Comparison of ENCODE assay signal across 19 mouse cellular contexts in the genomic region with DNA sequence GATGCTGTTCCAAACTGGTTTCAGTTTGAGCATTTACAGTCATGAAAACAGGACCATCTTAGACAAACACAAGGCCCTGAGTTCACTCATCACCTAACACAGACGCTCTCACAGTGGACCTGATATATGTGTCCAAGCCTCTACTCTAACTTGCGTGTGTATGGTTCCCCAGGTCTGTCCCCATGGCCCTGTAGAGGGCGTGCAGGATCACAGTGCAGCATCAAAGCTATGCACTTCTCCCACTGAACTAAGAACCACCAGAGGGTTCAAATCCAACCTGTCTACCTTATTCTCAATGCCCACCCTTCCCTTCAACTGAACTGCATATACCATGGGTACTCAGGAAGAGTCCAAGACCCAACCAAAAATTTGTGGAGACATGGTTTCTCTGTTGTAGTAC.
A peak's percentile ranks its signal among the peaks of the same experiment; 100 is the strongest.
DNase-seq lines count a peak whose midpoint lies in the region; ATAC-seq and TF ChIP-seq lines count a peak whose summit lies in the region.
"Had no signal": no experiment of that assay in that cellular context is flagged by ENCODE, and none has a peak within 500 bp of the region (broad histone marks: within the 10 kb centered on the region; RNA-seq: fewer than 3 reads in every experiment).

No protein-coding gene starts in this region.

- no peaks in the 10 kb centered on the region for H3K9me3 ChIP-seq in MEL (replicated peaks; ENCODE audit: insufficient read depth, low read length)
- no peaks in the 10 kb centered on the region for H3K9me3 ChIP-seq in embryonic facial prominence, embryonic 10.5 days
- H3K9me3 ChIP-seq: hindbrain, embryonic 12.5 days; limb, embryonic 12.5 days; liver, embryonic 15.5 days had no signal

- DNase-seq in frontal cortex, postnatal 36 days (ENCODE audit: low spot score in 2 of 2): no peak
- DNase-seq in left cerebral cortex, adult 2 months (ENCODE audit: extremely low spot score in 1 of 2, low spot score in 2 of 2): no peak
- no peak for DNase-seq in left cerebral cortex, postnatal 4 days
- no peak for DNase-seq in MEL (ENCODE audit: low read depth, low spot score)
- DNase-seq in adrenal gland, adult 18-20 months (ENCODE audit: low spot score in 2 of 2): no peak
- no peak for DNase-seq in embryonic facial prominence, embryonic 10.5 days (ENCODE audit: low spot score)
- DNase-seq: adrenal gland, postnatal 14 days; gastrocnemius, postnatal 36 days; heart, postnatal 10 days; kidney, adult 9 months; kidney, postnatal 25 days; retina, postnatal 1 day; thymus, postnatal 14 days had no signal

- H3K27ac ChIP-seq in left cerebral cortex, adult 2 months: peak overlapping the region; percentile 72
- H3K27ac ChIP-seq in MEL (ENCODE audit: control insufficient read depth, low read depth, low read length): no peak overlapping the region
- no peak overlapping the region for H3K27ac ChIP-seq in embryonic facial prominence, embryonic 10.5 days (replicated peaks)
- H3K27ac ChIP-seq: hindbrain, embryonic 12.5 days; limb, embryonic 12.5 days; liver, embryonic 15.5 days had no signal

- no peak overlapping the region for H3ac ChIP-seq in myocyte (ENCODE audit: control insufficient read depth, insufficient read length)

- no peaks in the 10 kb centered on the region for H3K4me1 ChIP-seq in MEL (ENCODE audit: control insufficient read depth in 1 of 2, insufficient read depth in 2 of 2, low read length in 2 of 2)
- peaks cover 22% of the 10 kb centered on the region for H3K4me1 ChIP-seq in embryonic facial prominence, embryonic 10.5 days

- TF ChIP-seq CTCF in left cerebral cortex, adult 2 months (IDR thresholded peaks at IDR 0.05): no peak; the same call in 1 of the 2 replicates
- TF ChIP-seq CTCF in MEL (IDR thresholded peaks at IDR 0.05 in 2 of 3, conservative IDR thresholded peaks at IDR 0.05 in 1 of 3; ENCODE audit: control insufficient read depth in 1 of 3, insufficient read depth in 1 of 3, low read depth in 2 of 3, low read length in 3 of 3, poor library complexity in 1 of 3, severe bottlenecking in 1 of 3): peak in 2 of 3 experiments; percentile 17 to 25; a peak in 2 of 6 replicates

- H3K9ac ChIP-seq in MEL (ENCODE audit: control insufficient read depth, low read depth, low read length, poor library complexity, severe bottlenecking): no peak overlapping the region
- H3K9ac ChIP-seq: hindbrain, embryonic 12.5 days; limb, embryonic 12.5 days; liver, embryonic 15.5 days had no signal

- no peak; the same call in 1 of the 2 replicates for TF ChIP-seq RAD21 in MEL (IDR thresholded peaks at IDR 0.05; ENCODE audit: low read depth, low read length)

- ATAC-seq in frontal cortex, adult (ENCODE audit: low TSS enrichment): 0 out of 2 replicates have a peak, but pooled peaks have one; percentile 0
- ATAC-seq: midbrain, embryonic 16.5 days had no signal

- no peaks in the 10 kb centered on the region for H3K27me3 ChIP-seq in MEL (ENCODE audit: control insufficient read depth in 1 of 2, insufficient read depth in 2 of 2, low read length in 2 of 2)
- no peaks in the 10 kb centered on the region for H3K27me3 ChIP-seq in myocyte (ENCODE audit: control insufficient read depth, insufficient read depth, insufficient read length)
- no peaks in the 10 kb centered on the region for H3K27me3 ChIP-seq in embryonic facial prominence, embryonic 10.5 days (replicated peaks; ENCODE audit: low read depth, poor library complexity, severe bottlenecking)
- H3K27me3 ChIP-seq: hindbrain, embryonic 12.5 days; limb, embryonic 12.5 days; liver, embryonic 15.5 days had no signal

- no peak for TF ChIP-seq EP300 in MEL (IDR thresholded peaks at IDR 0.05; ENCODE audit: low read depth in 1 of 2, low read length in 2 of 2)

- H3K36me3 ChIP-seq in MEL (ENCODE audit: control insufficient read depth in 1 of 2, insufficient read depth in 2 of 2, low read length in 2 of 2) (peaks cover 0 to 11% of the 10 kb centered on the region in 2 experiments; a peak in 2 of 4 replicates), myocyte (ENCODE audit: control insufficient read depth, insufficient read depth) (peaks cover 15% of the 10 kb centered on the region)
- H3K36me3 ChIP-seq in embryonic facial prominence, embryonic 10.5 days (replicated peaks): peaks cover 72% of the 10 kb centered on the region

- intact Hi-C loops in left cerebral cortex, adult 2 months (cut with DNase I): no loop called here
- intact Hi-C loops in left cerebral cortex, postnatal 4 days (cut with DNase I): no loop called here

- H3K4me3 ChIP-seq in left cerebral cortex, adult 2 months: no peak overlapping the region
- H3K4me3 ChIP-seq in MEL (ENCODE audit: control insufficient read depth in 1 of 2, insufficient read depth in 1 of 2, low read depth in 2 of 2, low read length in 2 of 2) (no peak overlapping the region), myocyte (no peak overlapping the region)
- no peak overlapping the region for H3K4me3 ChIP-seq in embryonic facial prominence, embryonic 10.5 days
- H3K4me3 ChIP-seq: hindbrain, embryonic 12.5 days; limb, embryonic 12.5 days; liver, embryonic 15.5 days had no signal

- 89% methylated on average over 3 of the region's 3 CpGs for WGBS in embryonic facial prominence, embryonic 10.5 days

- peak overlapping the region; percentile 55 for H3K4me2 ChIP-seq in myocyte (ENCODE audit: low read depth)
- H3K4me2 ChIP-seq: hindbrain, embryonic 12.5 days; limb, embryonic 12.5 days; liver, embryonic 15.5 days had no signal

- H3K79me2 ChIP-seq in MEL (ENCODE audit: control insufficient read depth, insufficient read depth, low read length, poor library complexity) (0 out of 2 replicates have a peak, but pooled peaks cover 1% of the 10 kb centered on the region), myocyte (ENCODE audit: control insufficient read depth, insufficient read depth) (peaks cover 6% of the 10 kb centered on the region)

- TF ChIP-seq POLR2A in MEL (IDR thresholded peaks at IDR 0.05; ENCODE audit: control insufficient read depth in 1 of 2, insufficient read depth in 1 of 2, low read depth in 1 of 2, low read length in 2 of 2, poor library complexity in 1 of 2) (no peak), myocyte (IDR thresholded peaks at IDR 0.05; ENCODE audit: insufficient read length, low read depth) (no peak)

TF ChIP-seq in MEL, 35 proteins besides CTCF, POLR2A, EP300 and RAD21:
- TF ChIP-seq TAL1 (IDR thresholded peaks at IDR 0.05; ENCODE audit: low read length): no peak
- no peak for TF ChIP-seq BHLHE40 (IDR thresholded peaks at IDR 0.05; ENCODE audit: borderline replicate concordance, low read depth, low read length)
- peak; percentile 30; the same call in 1 of the 2 replicates for TF ChIP-seq SMC3 (IDR thresholded peaks at IDR 0.05; ENCODE audit: low read depth, low read length)
- TF ChIP-seq ZMIZ1 (IDR thresholded peaks at IDR 0.05; ENCODE audit: low read depth, low read length): no peak
- no peak for TF ChIP-seq USF1 (IDR thresholded peaks at IDR 0.05; ENCODE audit: low read depth, low read length)
- no peak for TF ChIP-seq NELFE (IDR thresholded peaks at IDR 0.05; ENCODE audit: low read depth, low read length)

TF ChIP-seq in myocyte, 11 proteins besides CTCF, POLR2A, EP300 and RAD21:
- TF ChIP-seq MYOG (IDR thresholded peaks at IDR 0.05; ENCODE audit: control insufficient read depth in 1 of 3, insufficient read depth in 1 of 3, insufficient read length in 2 of 3, low read depth in 2 of 3) (no peak), MAX (IDR thresholded peaks at IDR 0.05; ENCODE audit: low read depth) (no peak), MYOD1 (IDR thresholded peaks at IDR 0.05; ENCODE audit: control insufficient read depth in 1 of 3, insufficient read length in 2 of 3, low read depth in 2 of 3) (no peak), POLR2AphosphoS2 (IDR thresholded peaks at IDR 0.05; ENCODE audit: insufficient read length, low read depth) (no peak), USF1 (IDR thresholded peaks at IDR 0.05; ENCODE audit: low read depth) (no peak), E2F4 (IDR thresholded peaks at IDR 0.05; ENCODE audit: insufficient read depth) (no peak), TCF12 (IDR thresholded peaks at IDR 0.05; ENCODE audit: insufficient read depth, poor library complexity, severe bottlenecking) (no peak), CEBPB (IDR thresholded peaks at IDR 0.05; ENCODE audit: insufficient read depth, poor library complexity, severe bottlenecking) (no peak)
